Mouse (Mus musculus): ENCODE data around the gene Abhd10. TPM values are rescaled to one million over a fixed set of nuclear protein-coding genes. Genes with fewer than 3 reads are reported as not detected.
A peak's percentile ranks its signal among the peaks of the same experiment; 100 is the strongest.

Abhd10 gene
- polyA plus RNA-seq, 1 experiment from 2014 or later, result 41.2 TPM

- ATAC-seq (peak; percentile 85), DNase-seq (ENCODE audit: low spot score) (peak; percentile 90)
- 34% methylated on average over 9 of the region's 9 CpGs for WGBS
- Histone ChIP-seq H3K27me3 (replicated peaks; ENCODE audit: control insufficient read depth, insufficient read depth, low read length) (no peaks in the 10 kb centered on the region), H3K9me3 (replicated peaks; ENCODE audit: control insufficient read depth, low read length) (no peaks in the 10 kb centered on the region), H3K4me1 (ENCODE audit: control insufficient read depth, insufficient read depth, low read length) (no peaks in the 10 kb centered on the region), H3K4me3 (ENCODE audit: low read depth, low read length) (no peak overlapping the region), H3K27ac (ENCODE audit: low read depth, low read length) (no peak overlapping the region), H3K36me3 (ENCODE audit: control insufficient read depth, insufficient read depth, low read length) (0 out of 2 replicates have a peak, but pooled peaks cover 3% of the 10 kb centered on the region), H3K4me2 (ENCODE audit: low read length) (no peak overlapping the region), H3K9ac (ENCODE audit: low read length) (no peak overlapping the region)
These were observed 14.1 kb upstream of the Abhd10 start for GRCm38 (mm10) chr16:45756855-45757254.

GRCm38 (mm10) chr16:45743591-45744144 lies 913 bp upstream of the Abhd10 start:
- Histone ChIP-seq H3K4me3 (ENCODE audit: low read depth, low read length) (peak overlapping the region; percentile 77; the same call in 1 of the 2 replicates), H3K4me1 (ENCODE audit: control insufficient read depth, insufficient read depth, low read length) (peaks cover 13% of the 10 kb centered on the region), H3K27ac (ENCODE audit: low read depth, low read length) (no peak overlapping the region), H3K4me2 (ENCODE audit: low read length) (peak overlapping the region; percentile 60; the same call in 1 of the 2 replicates), H3K36me3 (ENCODE audit: control insufficient read depth, insufficient read depth, low read length) (0 out of 2 replicates have a peak, but pooled peaks cover 7% of the 10 kb centered on the region), H3K27me3 (replicated peaks; ENCODE audit: control insufficient read depth, insufficient read depth, low read length) (no peaks in the 10 kb centered on the region), H3K9ac (ENCODE audit: low read length) (peak overlapping the region; percentile 95; the same call in 1 of the 2 replicates), H3K9me3 (replicated peaks; ENCODE audit: control insufficient read depth, low read length) (no peaks in the 10 kb centered on the region)
- no peak for DNase-seq (ENCODE audit: low spot score)
- 72% methylated on average over 4 of the region's 4 CpGs for WGBS
- 0 out of 2 replicates have a peak, but pooled peaks have one; percentile 6 for ATAC-seq

- Histone ChIP-seq H3K9ac (ENCODE audit: low read length) (no peak overlapping the region), H3K27me3 (replicated peaks; ENCODE audit: control insufficient read depth, insufficient read depth, low read length) (no peaks in the 10 kb centered on the region), H3K4me3 (ENCODE audit: low read depth, low read length) (no peak overlapping the region), H3K4me2 (ENCODE audit: low read length) (no peak overlapping the region), H3K9me3 (replicated peaks; ENCODE audit: control insufficient read depth, low read length) (no peaks in the 10 kb centered on the region), H3K36me3 (ENCODE audit: control insufficient read depth, insufficient read depth, low read length) (peaks cover 35% of the 10 kb centered on the region), H3K4me1 (ENCODE audit: control insufficient read depth, insufficient read depth, low read length) (peaks cover 8% of the 10 kb centered on the region), H3K27ac (ENCODE audit: low read depth, low read length) (no peak overlapping the region)
- 93% methylated on average over 8 of the region's 8 CpGs for WGBS
- no peak for ATAC-seq
- DNase-seq (ENCODE audit: low spot score), result no peak
These were observed 4.9 kb downstream of the Abhd10 start for GRCm38 (mm10) chr16:45737880-45738279.

GRCm38 (mm10) chr16:45736724-45737123 lies 6.0 kb downstream of the Abhd10 start:
- no peak for DNase-seq (ENCODE audit: low spot score)
- no peaks in the 10 kb centered on the region for H3K27me3 ChIP-seq (replicated peaks; ENCODE audit: control insufficient read depth, insufficient read depth, low read length)
- no peak for ATAC-seq
- H3K36me3 ChIP-seq (ENCODE audit: control insufficient read depth, insufficient read depth, low read length), result peaks cover 46% of the 10 kb centered on the region
- no peak overlapping the region for H3K4me3 ChIP-seq (ENCODE audit: low read depth, low read length)
- no peak overlapping the region for H3K4me2 ChIP-seq (ENCODE audit: low read length)
- H3K4me1 ChIP-seq (ENCODE audit: control insufficient read depth, insufficient read depth, low read length), result peaks cover 8% of the 10 kb centered on the region
- no peak overlapping the region for H3K9ac ChIP-seq (ENCODE audit: low read length)
- H3K27ac ChIP-seq (ENCODE audit: low read depth, low read length), result no peak overlapping the region
- WGBS, result 91% methylated on average over 3 of the region's 3 CpGs
- no peaks in the 10 kb centered on the region for H3K9me3 ChIP-seq (replicated peaks; ENCODE audit: control insufficient read depth, low read length)

- no peak for ATAC-seq
- DNase-seq (ENCODE audit: low spot score), result no peak
- Histone ChIP-seq H3K4me3 (ENCODE audit: low read depth, low read length) (no peak overlapping the region), H3K9me3 (replicated peaks; ENCODE audit: control insufficient read depth, low read length) (no peaks in the 10 kb centered on the region), H3K27me3 (replicated peaks; ENCODE audit: control insufficient read depth, insufficient read depth, low read length) (no peaks in the 10 kb centered on the region), H3K36me3 (ENCODE audit: control insufficient read depth, insufficient read depth, low read length) (peaks cover 46% of the 10 kb centered on the region), H3K4me1 (ENCODE audit: control insufficient read depth, insufficient read depth, low read length) (peaks cover 3% of the 10 kb centered on the region; the same call in 1 of the 2 replicates), H3K4me2 (ENCODE audit: low read length) (no peak overlapping the region), H3K9ac (ENCODE audit: low read length) (no peak overlapping the region), H3K27ac (ENCODE audit: low read depth, low read length) (no peak overlapping the region)
- WGBS, result 92% methylated on average over 5 of the region's 5 CpGs
These were observed 13.6 kb downstream of the Abhd10 start for GRCm38 (mm10) chr16:45729163-45729562.

GRCm38 (mm10) chr16:45724742-45725102 lies 18.0 kb downstream of the Abhd10 start:
- H3K4me3 ChIP-seq (ENCODE audit: low read depth, low read length), result peak overlapping the region; percentile 48
- H3K27me3 ChIP-seq (replicated peaks; ENCODE audit: control insufficient read depth, insufficient read depth, low read length), result no peaks in the 10 kb centered on the region
- peak overlapping the region; percentile 92 for H3K27ac ChIP-seq (ENCODE audit: low read depth, low read length)
- peaks cover 22% of the 10 kb centered on the region; the same call in 1 of the 2 replicates for H3K4me1 ChIP-seq (ENCODE audit: control insufficient read depth, insufficient read depth, low read length)
- no peaks in the 10 kb centered on the region for H3K9me3 ChIP-seq (replicated peaks; ENCODE audit: control insufficient read depth, low read length)
- peak overlapping the region; percentile 56 for H3K4me2 ChIP-seq (ENCODE audit: low read length)
- ATAC-seq (peak; percentile 74), DNase-seq (ENCODE audit: low spot score) (peak; percentile 74)
- peaks cover 29% of the 10 kb centered on the region for H3K36me3 ChIP-seq (ENCODE audit: control insufficient read depth, insufficient read depth, low read length)
- H3K9ac ChIP-seq (ENCODE audit: low read length), result peak overlapping the region; percentile 82
- WGBS, result 1% methylated on average over 10 of the region's 10 CpGs

GRCm38 (mm10) chr16:45724061-45724741 lies 18.6 kb downstream of the Abhd10 start, which contains the start of gene Tagln3:
TSS of gene Tagln3 (minus strand) at chr16:45724608.
- no peaks in the 10 kb centered on the region for H3K9me3 ChIP-seq (replicated peaks; ENCODE audit: control insufficient read depth, low read length)
- H3K4me3 ChIP-seq (ENCODE audit: low read depth, low read length), result peak within 1 kb of the TSS; percentile 48
- peak within 1 kb of the TSS; percentile 56 for H3K4me2 ChIP-seq (ENCODE audit: low read length)
- under 1% methylated on average over 30 of the region's 30 CpGs for WGBS
- peak; percentile 88 for ATAC-seq
- peaks cover 30% of the 10 kb centered on the region for H3K36me3 ChIP-seq (ENCODE audit: control insufficient read depth, insufficient read depth, low read length)
- peaks cover 22% of the 10 kb centered on the region; the same call in 1 of the 2 replicates for H3K4me1 ChIP-seq (ENCODE audit: control insufficient read depth, insufficient read depth, low read length)
- peak within 1 kb of the TSS; percentile 92 for H3K27ac ChIP-seq (ENCODE audit: low read depth, low read length)
- H3K27me3 ChIP-seq (replicated peaks; ENCODE audit: control insufficient read depth, insufficient read depth, low read length), result no peaks in the 10 kb centered on the region
- peak within 1 kb of the TSS; percentile 82 for H3K9ac ChIP-seq (ENCODE audit: low read length)
- DNase-seq (ENCODE audit: low spot score), result peak; percentile 90

- 32% methylated on average over 6 of the region's 6 CpGs for WGBS
- Histone ChIP-seq H3K4me3 (ENCODE audit: low read depth, low read length) (peak overlapping the region; percentile 48), H3K9ac (ENCODE audit: low read length) (peak overlapping the region; percentile 82), H3K9me3 (replicated peaks; ENCODE audit: control insufficient read depth, low read length) (no peaks in the 10 kb centered on the region), H3K36me3 (ENCODE audit: control insufficient read depth, insufficient read depth, low read length) (peaks cover 33% of the 10 kb centered on the region), H3K27ac (ENCODE audit: low read depth, low read length) (peak overlapping the region; percentile 92), H3K4me2 (ENCODE audit: low read length) (peak overlapping the region; percentile 56), H3K27me3 (replicated peaks; ENCODE audit: control insufficient read depth, insufficient read depth, low read length) (no peaks in the 10 kb centered on the region), H3K4me1 (ENCODE audit: control insufficient read depth, insufficient read depth, low read length) (peaks cover 22% of the 10 kb centered on the region; the same call in 1 of the 2 replicates)
- peak; percentile 61 for DNase-seq (ENCODE audit: low spot score)
- ATAC-seq, result peak; percentile 45
These were observed 19.4 kb downstream of the Abhd10 start for GRCm38 (mm10) chr16:45723172-45723901.
